Mouse (Mus musculus) layer of hippocampus, adult 9-10 months (tissue): ENCODE data around the gene Cbln4.

Source experiments
- DNase-seq: peaks from one replicate; pipeline ENCODE4 v3.0.0; 2022; ENCODE audit warnings: low spot score

Cbln4 gene

DNA sequence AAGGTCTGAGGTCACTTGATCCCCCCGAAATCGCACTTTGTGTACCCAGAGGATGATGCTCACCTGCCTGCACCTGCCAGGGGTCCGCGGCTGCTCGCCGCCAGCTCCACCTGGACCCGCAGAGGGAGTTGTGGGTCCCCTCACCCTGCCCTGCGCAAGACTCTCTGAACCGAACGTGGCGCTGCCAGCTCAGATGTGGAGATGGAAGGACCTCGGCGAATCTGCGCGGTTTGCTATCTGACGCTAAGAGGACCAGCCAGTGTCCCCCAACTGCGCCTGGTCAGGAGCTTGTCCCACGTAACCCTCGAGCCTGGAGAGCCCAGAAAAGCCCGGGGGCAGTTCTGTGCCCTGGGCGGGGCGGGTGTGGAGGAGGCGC lies at the start of gene Cbln4:
TSS of gene Cbln4 (minus strand) at position 232 of the 376 bp plus-strand sequence.
- DNase-seq = no peak

DNA sequence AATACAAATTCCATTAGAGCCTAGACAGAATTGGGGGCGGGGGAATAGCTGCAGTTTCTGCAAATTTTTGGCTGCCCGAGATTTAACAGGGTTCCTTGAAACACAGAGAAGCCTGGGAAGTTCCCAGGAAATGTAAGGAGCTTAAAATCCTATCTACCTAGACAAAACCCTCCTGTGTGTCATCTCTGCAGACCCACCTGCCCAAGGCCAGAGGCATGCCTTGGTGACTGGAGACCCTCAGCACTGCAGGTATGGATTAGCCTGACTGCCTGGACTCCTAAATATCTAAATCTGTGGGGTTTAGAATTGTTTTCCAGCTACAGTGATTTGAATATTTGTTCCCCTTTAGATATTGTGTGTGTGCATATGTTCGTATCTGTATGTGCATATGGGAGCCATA lies 35.3 kb upstream of the Cbln4 start:
- no peak for DNase-seq

DNA sequence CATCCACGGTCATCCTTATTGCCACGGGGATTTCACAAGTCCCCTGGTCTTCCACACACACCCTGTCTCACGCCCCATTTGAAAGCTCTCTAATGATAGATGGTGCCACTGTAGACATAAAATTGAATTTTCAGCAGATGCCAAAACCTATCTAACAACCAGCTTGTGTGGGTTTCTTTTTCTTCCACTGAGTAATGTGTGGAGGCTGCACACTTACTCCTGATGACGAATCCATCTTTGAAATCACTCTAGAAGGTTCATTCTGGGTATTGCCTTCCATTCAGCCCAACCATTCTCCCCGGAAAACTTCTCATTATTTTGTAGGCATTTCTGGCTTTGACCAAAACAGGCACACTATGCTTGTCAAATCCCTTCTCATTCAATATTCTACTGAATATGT lies 33.0 kb upstream of the Cbln4 start:
- no peak for DNase-seq

DNA sequence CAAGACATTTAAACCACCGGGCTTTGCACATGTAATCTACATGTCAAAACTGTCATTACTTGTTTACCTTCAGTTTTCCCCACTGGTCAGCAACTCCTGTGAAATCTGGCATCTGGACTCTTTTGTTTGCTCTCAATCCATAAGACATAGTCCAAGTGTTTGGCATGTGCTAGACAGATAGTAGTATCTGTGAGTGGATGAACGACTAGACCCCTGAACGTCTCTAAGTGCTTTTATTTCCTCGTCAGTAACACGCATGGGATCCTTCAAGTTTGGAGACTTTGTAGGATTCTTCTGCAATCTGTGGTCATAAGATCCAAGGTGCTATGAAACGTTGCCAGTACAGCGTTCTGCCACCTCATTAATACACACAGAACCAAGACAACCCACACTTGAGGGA lies 19.6 kb upstream of the Cbln4 start:
- DNase-seq = no peak

DNA sequence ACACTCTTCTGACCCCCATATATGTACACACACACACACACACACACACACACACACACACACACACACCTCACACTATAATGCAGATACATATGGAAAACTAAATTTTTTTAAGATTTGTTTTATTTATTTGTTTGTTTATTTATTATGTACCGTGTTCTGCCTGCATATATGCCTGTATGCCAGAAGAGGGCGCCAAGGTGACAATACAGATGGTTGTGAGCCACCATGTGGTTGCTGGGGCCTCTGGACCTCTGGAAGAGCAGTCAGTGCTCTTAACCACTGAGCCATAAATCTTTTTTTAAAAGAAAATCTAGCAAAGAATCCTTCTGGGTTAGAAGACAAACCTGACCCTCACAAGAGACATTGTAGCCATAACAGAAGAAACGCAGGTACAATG lies 16.5 kb upstream of the Cbln4 start:
- no peak for DNase-seq

DNA sequence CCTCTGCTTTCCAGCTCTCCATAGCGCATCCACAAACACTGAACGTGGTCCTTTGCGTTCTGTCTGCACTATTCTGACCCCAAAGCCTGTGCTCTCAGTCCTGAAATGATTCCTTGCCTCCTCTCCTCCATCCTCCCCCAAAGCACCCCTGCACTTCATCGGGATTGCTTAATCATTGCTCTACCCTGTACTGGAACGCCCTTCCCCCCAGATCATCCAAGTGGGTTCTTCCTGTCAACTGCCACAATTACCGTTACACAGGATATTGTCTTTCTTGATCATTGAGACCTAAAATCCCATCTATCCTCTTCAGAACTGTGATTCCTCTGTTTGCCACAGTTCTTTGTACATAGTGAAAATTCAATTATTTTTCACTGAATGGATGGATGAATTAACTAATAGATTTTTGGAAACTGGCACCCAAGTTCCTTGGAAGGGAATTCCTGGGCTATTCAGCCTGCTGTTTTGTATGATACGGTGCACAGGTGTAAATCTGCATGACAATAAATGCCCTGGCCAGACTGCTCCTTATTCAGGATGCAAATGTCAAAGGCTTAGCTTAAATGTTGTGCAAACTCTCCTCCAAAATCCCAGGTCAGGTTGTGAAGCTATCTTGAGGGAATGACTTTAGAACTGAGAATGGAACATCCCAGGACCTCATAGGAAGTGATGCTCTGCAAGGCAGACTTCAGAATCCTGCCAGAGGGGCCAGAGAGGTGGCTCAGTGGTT lies 15.8 kb upstream of the Cbln4 start:
- DNase-seq = no peak

DNA sequence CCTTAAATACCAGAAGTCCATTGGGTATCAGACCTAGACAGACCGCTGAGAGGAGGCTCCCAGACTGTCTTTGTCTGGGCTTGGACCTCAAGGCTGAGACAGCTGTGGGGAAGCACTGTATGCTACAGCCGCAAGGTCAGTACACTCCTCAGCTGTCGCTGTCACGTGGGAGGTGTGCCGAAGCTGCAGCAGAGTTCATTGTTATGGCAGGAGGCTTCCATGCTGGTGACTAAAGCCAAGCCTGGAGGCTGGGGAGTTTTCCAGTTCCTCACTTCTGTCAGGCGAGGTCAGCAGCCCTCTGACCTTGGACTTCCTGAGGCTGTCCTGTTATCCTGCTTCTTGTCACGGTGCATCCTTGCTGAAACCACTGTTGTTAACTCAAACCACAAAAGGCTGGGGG lies 2.7 kb upstream of the Cbln4 start:
- no peak for DNase-seq

DNA sequence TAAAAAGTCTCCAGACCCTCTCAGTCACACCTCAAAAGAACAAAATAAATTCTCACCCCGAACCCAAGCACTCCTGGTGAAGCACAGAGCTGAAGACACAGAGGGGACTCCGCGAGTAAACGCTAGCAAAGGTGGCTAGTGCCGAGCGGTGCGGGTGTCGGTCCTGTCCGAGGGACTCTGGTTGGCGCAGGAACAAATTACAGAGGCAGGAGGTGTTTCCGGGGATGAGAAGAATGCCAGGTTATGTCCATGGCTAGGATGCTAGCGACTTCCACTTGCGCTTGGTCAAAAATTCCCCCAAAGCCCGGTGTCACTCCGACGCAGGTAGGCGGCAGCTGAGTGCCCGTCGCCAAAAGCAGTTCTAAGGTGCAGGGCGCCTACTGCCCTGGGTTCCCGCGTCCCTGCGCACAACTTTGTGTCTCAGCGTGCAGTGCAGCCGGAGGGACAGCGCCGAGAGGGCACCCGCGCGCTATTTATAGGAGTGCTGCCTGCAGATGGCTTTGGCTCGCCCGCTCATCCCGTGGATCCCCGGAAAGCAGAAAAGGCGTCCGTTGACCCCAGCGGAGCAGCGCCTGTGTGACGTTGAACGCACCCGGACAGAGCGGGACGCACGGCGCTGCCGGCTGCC lies 545 bp downstream of the Cbln4 start:
- DNase-seq = no peak

DNA sequence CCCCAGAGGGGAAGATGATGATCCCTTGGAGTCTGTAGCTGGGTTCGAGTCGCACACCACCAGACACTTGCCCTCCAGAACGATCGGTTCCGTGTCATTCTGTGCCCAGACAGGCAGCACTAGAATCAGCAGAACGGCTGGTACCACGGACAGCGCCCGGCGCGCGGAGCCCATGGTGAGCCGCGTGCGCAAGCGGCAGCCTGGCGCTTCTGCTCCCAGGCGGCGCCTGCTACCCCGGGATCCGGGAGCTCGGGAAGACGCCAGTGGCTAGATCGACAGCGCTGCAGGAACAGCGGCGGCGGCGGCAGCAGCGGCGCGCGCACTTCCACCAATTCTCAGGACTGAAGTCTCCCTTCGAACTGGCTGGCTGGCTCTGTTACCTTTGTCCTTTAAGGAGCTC lies 1.1 kb downstream of the Cbln4 start:
- DNase-seq = no peak

DNA sequence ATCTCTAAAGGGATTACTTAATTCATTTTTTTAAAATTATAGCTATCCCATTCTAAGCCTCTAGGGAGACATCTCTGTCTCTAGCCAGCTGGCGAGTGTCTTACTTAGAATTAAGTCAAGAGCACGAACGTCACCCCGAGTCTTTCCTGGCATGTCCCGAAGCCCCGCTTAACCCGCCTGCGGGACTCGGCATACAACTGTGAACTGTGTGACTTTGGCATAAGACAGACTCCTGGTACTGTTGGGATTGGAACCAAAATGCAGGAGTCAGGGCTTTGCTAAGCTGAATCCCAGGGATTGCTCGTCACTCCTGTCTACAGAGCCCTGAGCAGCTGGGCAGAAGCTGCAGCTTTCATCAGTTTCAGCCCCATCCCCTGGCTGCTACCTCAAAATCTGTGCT lies 2.4 kb downstream of the Cbln4 start:
- DNase-seq = no peak

DNA sequence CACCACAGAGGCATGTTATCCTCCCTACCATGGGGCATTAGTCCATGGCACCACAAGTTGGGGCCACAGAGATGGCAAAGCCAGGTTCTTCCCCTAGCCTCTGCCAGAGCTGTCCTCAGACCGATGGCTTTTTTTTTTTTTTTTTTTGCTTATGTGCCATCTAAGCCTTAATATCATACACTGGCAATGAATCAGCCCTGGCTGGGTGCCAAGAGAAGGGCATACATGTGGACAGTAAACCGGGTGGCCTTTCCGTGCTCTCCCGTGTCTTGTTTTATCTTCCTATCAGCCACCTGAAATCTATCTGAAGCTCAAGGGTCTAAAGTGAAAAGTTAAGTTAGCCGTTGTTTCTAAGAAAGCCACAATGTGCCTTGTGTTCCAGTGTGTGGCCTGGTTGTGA lies 3.7 kb downstream of the Cbln4 start:
- no peak for DNase-seq

DNA sequence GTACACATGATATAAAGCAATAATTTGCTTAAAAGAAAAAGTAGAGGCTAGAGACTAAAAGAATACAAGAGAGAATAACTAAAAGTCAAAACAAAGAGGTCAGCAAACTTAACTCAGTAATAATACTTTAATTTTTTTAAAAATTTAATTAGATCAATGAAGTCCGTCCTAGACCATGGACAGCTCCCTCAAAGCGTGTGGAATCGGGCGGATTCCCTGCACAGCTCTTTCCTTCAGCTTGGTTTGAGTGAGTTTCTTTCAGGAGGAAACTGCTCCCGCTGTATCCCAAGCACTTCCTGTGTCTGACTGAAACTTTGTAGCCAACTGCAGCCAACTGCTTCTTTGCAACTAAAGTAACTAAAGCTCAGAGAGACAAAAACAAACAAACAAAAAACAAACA lies 9.0 kb downstream of the Cbln4 start:
- DNase-seq = no peak

DNA sequence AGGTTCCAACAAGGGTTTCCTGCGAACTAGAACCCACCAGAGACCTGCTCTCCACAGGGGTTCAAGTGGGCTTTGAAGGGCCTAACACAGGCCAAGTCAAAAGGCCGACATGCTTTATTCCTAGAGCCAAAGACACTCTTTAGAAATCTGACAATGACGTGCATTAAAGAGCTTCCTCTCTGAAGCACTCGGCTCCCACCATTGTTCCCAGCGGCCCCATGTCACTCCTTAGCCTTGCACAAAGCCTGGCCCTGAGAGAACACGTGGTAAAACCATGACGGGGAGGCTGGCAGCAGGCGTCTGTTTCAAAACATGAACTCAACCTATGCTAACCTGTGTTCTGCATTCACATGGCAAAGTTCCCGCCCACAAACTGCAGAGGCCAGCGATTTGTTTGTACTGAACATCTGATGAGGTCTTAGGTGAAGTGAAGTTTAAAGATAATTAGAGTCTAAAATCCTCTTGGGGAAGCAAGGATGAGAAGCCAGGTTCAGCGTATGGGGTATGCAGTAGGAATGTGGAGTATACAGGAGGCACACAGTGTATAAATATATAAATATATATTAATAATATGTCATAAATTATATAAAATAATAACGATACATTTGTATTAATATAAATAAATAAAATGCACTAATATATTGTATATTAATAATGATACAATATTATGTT lies 17.7 kb downstream of the Cbln4 start:
- no peak for DNase-seq

DNA sequence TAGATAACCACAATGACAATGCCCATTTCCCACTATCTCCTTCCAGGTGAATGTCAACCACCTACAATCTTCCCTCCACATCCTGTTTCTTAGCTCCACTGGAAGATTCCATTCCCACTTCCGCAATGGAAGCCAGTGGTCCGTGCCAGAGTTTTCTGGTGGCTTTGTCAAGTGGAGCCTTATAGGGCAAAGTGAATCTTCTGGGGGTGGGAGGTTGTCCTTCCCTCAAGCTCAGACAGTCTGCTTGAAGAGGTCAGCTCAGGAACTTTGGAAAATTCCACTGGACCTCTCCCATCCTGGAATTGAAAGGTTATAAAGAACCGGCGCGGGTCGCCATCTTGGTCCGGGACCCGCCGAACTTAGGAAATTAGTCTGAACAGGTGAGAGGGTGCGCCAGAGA lies 36.5 kb downstream of the Cbln4 start:
- no peak for DNase-seq

DNA sequence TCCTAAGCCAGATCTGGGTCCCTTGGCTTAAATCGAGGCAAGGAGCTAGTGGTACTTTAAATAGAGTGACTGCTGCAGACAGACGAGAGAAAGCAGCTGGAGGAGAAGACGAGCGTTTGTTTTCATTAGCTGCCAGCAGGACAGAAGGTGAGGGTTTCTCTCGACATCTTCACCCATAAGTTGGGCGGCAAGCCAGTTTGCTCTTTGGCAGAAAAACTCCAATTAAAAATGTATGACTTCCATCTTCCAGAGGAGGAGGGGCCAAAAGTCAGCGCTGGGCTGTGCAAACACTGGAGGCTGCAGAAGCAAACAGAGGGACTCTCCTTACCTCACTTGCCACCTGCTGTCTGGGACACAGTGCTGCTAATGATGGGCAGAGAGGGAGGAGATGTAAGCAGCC lies 37.3 kb downstream of the Cbln4 start:
- no peak for DNase-seq

DNA sequence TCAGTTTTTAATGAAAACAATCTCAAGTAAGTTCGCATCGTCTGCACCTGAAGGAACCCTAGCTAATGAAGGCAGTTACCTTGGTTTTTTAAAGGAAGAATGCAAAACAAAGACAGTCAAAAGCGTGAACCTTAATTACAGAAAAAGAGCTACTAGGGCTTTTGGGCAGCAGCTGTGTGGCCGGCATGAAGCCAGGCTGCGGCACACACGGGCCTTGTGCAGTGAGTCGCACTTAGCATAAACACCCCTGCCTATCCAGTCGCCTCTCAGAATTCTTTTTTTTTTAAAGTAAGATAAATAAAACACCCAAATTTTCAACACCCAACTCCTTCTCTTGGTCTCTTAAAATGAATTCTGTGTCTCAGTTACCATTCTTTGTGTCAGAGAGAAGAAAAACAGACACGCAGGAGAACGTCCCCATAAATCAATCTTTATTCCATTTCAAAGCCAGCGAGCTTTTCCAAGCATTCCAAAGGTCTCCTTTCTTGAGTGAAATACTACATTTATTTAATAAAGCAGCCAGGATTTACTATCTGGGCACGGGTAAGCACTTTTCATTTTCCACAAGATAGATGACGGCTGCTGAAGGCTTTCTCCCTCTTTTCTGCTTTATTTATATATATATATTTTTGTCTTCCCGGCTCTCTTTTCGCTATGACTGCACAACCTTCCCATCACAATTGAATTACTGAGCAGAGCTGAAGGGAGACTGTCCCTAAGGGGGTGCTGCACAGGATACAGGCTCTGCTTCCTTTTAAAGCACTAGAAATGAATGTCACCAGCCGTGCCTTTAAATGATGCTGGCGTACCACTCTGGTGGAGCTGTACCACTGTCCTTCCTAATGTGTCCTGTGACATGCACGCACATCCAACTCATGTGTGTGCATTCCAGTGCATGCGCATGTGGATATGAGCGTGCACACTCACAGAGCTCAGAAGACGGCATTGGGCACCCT lies 39.0 kb downstream of the Cbln4 start:
- no peak for DNase-seq

DNA sequence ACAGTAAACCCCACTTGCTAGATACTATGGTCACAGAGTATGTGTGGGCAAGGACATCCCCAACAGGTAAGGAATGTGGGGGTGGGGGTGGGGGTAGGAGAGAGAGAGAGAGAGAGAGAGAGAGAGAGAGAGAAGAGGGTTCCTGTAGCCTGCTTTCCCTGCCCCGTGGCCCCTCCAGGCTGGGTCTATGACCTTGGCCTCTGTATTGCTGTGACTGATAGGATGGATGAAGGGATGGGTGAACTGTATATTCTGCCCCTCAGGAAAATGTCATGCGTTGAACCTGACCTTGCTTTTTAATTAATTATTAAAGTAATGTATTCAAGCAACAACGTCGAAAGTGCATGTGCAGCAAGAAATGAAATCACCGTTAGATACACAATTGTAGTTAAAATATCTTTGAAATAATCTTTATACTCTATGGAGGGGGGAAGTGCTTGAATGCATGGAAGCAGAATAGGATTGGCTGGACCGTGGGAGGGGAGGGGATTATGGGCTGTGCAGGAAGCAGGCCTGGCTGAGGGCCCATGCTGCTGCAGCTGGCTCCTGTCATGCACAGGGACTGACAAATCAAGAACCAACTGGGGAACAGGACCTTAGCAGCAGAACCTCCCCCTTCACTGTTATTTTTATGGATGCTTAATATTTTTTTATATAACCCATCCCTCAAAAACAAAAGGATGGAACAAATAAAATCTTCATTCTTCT lies 46.1 kb downstream of the Cbln4 start:
- no peak for DNase-seq

DNA sequence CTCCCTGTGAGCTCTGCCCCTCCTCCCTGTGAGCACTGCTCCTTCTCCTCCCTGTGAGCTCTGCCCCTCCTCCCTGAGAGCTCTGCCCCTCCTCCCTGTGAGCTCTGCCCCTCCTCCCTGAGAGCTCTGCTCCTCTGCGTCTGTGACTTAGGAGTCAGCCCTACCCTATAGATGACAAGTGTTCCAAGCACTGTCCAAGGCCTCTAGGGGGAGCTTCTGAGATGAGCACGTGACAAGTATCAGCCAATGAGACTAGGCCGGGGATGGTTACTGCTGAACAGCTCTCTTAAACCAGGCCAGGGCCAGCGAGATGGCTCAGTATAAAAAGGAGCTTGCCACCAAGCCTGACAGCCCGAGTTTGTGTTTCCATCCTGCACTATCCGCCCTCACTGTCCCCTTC lies 48.4 kb downstream of the Cbln4 start:
- DNase-seq = no peak

DNA sequence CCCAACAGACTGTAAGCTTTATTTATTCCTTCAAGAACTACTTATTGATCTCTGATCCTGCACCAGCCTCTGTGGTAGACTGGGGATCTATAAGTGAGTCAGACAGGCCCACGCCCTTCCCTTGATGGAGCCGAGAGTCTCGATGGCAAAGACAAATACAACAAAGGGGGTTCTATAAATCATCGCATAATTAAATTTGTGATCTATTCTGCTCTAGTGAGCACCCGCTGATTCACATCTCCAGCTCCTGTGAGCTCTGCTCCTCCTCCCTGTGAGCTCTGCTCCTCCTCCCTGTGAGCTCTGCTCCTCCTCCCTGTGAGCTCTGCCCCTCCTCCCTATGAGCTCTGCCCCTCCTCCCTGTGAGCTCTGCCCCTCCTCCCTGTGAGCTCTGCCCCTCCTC lies 49.0 kb downstream of the Cbln4 start:
- no peak for DNase-seq

DNA sequence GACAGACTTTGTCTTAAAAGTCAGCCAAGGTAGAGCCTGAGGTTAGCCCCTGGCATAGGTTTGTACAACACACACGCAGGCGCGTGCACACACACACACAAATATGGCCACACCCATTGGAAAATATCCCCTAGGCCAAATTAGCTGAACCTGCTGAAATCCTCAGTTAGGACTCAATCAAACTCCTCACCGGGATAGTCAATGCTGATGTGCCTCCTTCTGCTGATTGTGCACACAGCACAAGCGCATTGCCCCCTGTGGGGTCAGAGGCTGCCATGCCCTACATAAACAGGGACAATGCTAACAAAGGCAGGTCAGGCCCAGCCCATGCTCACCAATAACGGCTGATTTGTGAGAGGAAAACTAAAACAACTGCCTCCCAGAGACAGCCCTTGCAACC lies 56.6 kb downstream of the Cbln4 start:
- DNase-seq = no peak
